Mouse (Mus musculus) embryonic facial prominence, embryonic 14.5 days (tissue): ENCODE measurements around the gene Ext2. TPM values are rescaled to one million over a fixed set of nuclear protein-coding genes. Genes with fewer than 3 reads are reported as not detected.

Source experiments
- ATAC-seq: fragments of 200-750 bp; cut with Nextera tagmentation; 2 replicates; pipeline ENCODE4 v1.8.0; 2017; ENCODE audit warnings: low read depth, moderate number of reproducible peaks, moderate TSS enrichment
- DNase-seq: peaks from one replicate; pipeline ENCODE4 v3.0.0-alpha.2; 2015; ENCODE audit warnings: low spot score
- H3K27ac ChIP-seq: fragments of 300-500 bp; sonication (generic); replicated peaks from 2 replicates; pipeline ENCODE4 v1.5.1; 2014; ENCODE audit warnings: low read depth, mild to moderate bottlenecking, low read length, moderate library complexity
- H3K27me3 ChIP-seq: fragments of 300-500 bp; sonication (generic); replicated peaks from 2 replicates; pipeline ENCODE4 v1.6.1; 2014; ENCODE audit warnings: low read length; ENCODE audit not compliant: control insufficient read depth, insufficient read depth
- H3K36me3 ChIP-seq: fragments of 300-500 bp; sonication (generic); 2 replicates; pipeline ENCODE4 v1.6.1; 2014; ENCODE audit warnings: low read length, mixed read lengths; ENCODE audit not compliant: control insufficient read depth, insufficient read depth
- H3K4me1 ChIP-seq: fragments of 300-500 bp; sonication (generic); 2 replicates; pipeline ENCODE4 v1.6.1; 2014; ENCODE audit warnings: antibody characterized with exemption, low read length; ENCODE audit not compliant: control insufficient read depth, insufficient read depth
- H3K4me2 ChIP-seq: fragments of 300-500 bp; sonication (generic); 2 replicates; pipeline ENCODE4 v1.6.1; 2014; ENCODE audit warnings: low read depth, mild to moderate bottlenecking, low read length, moderate library complexity, mixed read lengths
- H3K4me3 ChIP-seq: fragments of 300-500 bp; sonication (generic); 2 replicates; pipeline ENCODE4 v1.5.1; 2014; ENCODE audit warnings: low read depth, mild to moderate bottlenecking, low read length
- H3K9ac ChIP-seq: fragments of 300-500 bp; sonication (generic); 2 replicates; pipeline ENCODE4 v1.6.1; 2014; ENCODE audit warnings: low read depth, mild to moderate bottlenecking, low read length, moderate library complexity, mixed read lengths
- H3K9me3 ChIP-seq: fragments of 300-500 bp; sonication (generic); 2 replicates; pipeline ENCODE4 v1.6.1; 2016; ENCODE audit warnings: low read length; ENCODE audit not compliant: control insufficient read depth
- whole genome bisulfite sequencing: fragments of 180-500 bp; shearing (Covaris S2); extraction: QIAGEN DNeasy Blood & Tissue Kit; methylation state at CpG from one replicate; pipeline ENCODE4 v1.1.7; 2014; 5-methylcytosine and 5-hydroxymethylcytosine counted together
- polyA plus RNA-seq: library from polyadenylated mRNA; unstranded; fragments of >200 nt; fragmentation: Nextera tagmentation; extraction: Ambion mirVana; gene quantifications from 2 replicates; pipeline ENCODE4 v1.2.1, GENCODE M21; 2014

Gene Ext2
- polyA plus RNA-seq, 1 experiment from 2014 or later, result 115 TPM

- Histone ChIP-seq H3K4me1 (peaks cover 32% of the 10 kb centered on the region), H3K4me3 (no peak overlapping the region), H3K27me3 (no peaks in the 10 kb centered on the region), H3K9ac (no peak overlapping the region), H3K4me2 (no peak overlapping the region), H3K27ac (no peak overlapping the region), H3K36me3 (no peaks in the 10 kb centered on the region), H3K9me3 (no peaks in the 10 kb centered on the region)
- 78% methylated on average over 5 of the region's 5 CpGs for WGBS
- DNase-seq, result no peak
- ATAC-seq, result no peak
Measured at GRCm38 (mm10) chr2:93747538-93748126, 74.7 kb downstream of the Ext2 start.

- Histone ChIP-seq H3K4me3 (no peak overlapping the region), H3K4me2 (no peak overlapping the region), H3K4me1 (peaks cover 36% of the 10 kb centered on the region), H3K27me3 (no peaks in the 10 kb centered on the region), H3K9me3 (no peaks in the 10 kb centered on the region), H3K27ac (no peak overlapping the region), H3K9ac (no peak overlapping the region), H3K36me3 (no peaks in the 10 kb centered on the region)
- 60% methylated on average over 4 of the region's 4 CpGs for WGBS
- ATAC-seq (no peak), DNase-seq (no peak)
Measured at GRCm38 (mm10) chr2:93746620-93747019, 75.7 kb downstream of the Ext2 start.

- Histone ChIP-seq H3K4me3 (no peak overlapping the region), H3K27ac (no peak overlapping the region), H3K4me1 (peaks cover 37% of the 10 kb centered on the region), H3K4me2 (no peak overlapping the region), H3K27me3 (no peaks in the 10 kb centered on the region), H3K9ac (no peak overlapping the region), H3K36me3 (no peaks in the 10 kb centered on the region), H3K9me3 (no peaks in the 10 kb centered on the region)
- no peak for ATAC-seq
- no peak for DNase-seq
- WGBS, result 39% methylated on average over 5 of the region's 5 CpGs
Measured at GRCm38 (mm10) chr2:93746162-93746561, 76.2 kb downstream of the Ext2 start.

GRCm38 (mm10) chr2:93745741-93746140 is 76.6 kb downstream of the Ext2 start:
- H3K4me2 ChIP-seq, result no peak overlapping the region
- no peak overlapping the region for H3K27ac ChIP-seq
- H3K4me1 ChIP-seq, result peaks cover 37% of the 10 kb centered on the region
- no peaks in the 10 kb centered on the region for H3K36me3 ChIP-seq
- WGBS, result 47% methylated on average over 9 of the region's 9 CpGs
- H3K9ac ChIP-seq, result no peak overlapping the region
- ATAC-seq (no peak), DNase-seq (no peak)
- H3K4me3 ChIP-seq, result no peak overlapping the region
- H3K9me3 ChIP-seq, result no peaks in the 10 kb centered on the region
- H3K27me3 ChIP-seq, result no peaks in the 10 kb centered on the region

- H3K27ac ChIP-seq, result peak overlapping the region; percentile 13; the same call in 1 of the 2 replicates
- WGBS, result 35% methylated on average over 11 of the region's 11 CpGs
- no peaks in the 10 kb centered on the region for H3K27me3 ChIP-seq
- DNase-seq, result no peak
- 0 out of 2 replicates have a peak, but pooled peaks cover under 1% of the 10 kb centered on the region for H3K36me3 ChIP-seq
- ATAC-seq, result no peak
- no peak overlapping the region for H3K9ac ChIP-seq
- no peak overlapping the region for H3K4me3 ChIP-seq
- H3K4me1 ChIP-seq, result peaks cover 30% of the 10 kb centered on the region
- no peak overlapping the region for H3K4me2 ChIP-seq
- H3K9me3 ChIP-seq, result no peaks in the 10 kb centered on the region
Measured at GRCm38 (mm10) chr2:93744346-93745229, 77.8 kb downstream of the Ext2 start.

- H3K9me3 ChIP-seq, result no peaks in the 10 kb centered on the region
- no peak for ATAC-seq
- H3K27me3 ChIP-seq, result no peaks in the 10 kb centered on the region
- H3K27ac ChIP-seq, result no peak overlapping the region
- H3K4me3 ChIP-seq, result no peak overlapping the region
- H3K36me3 ChIP-seq, result peaks cover 21% of the 10 kb centered on the region
- no peak for DNase-seq
- no peak overlapping the region for H3K9ac ChIP-seq
- WGBS, result 42% methylated on average over 7 of the region's 7 CpGs
- peaks cover 30% of the 10 kb centered on the region for H3K4me1 ChIP-seq
- H3K4me2 ChIP-seq, result no peak overlapping the region
Measured at GRCm38 (mm10) chr2:93741700-93742099, 80.7 kb downstream of the Ext2 start.

- H3K9ac ChIP-seq, result no peak overlapping the region
- ATAC-seq (no peak), DNase-seq (no peak)
- H3K4me2 ChIP-seq, result no peak overlapping the region
- H3K27ac ChIP-seq, result no peak overlapping the region
- no peaks in the 10 kb centered on the region for H3K27me3 ChIP-seq
- no peak overlapping the region for H3K4me3 ChIP-seq
- peaks cover 24% of the 10 kb centered on the region for H3K36me3 ChIP-seq
- peaks cover 6% of the 10 kb centered on the region for H3K4me1 ChIP-seq
- 49% methylated on average over 5 of the region's 5 CpGs for WGBS
- no peaks in the 10 kb centered on the region for H3K9me3 ChIP-seq
Measured at GRCm38 (mm10) chr2:93739044-93739569, 83.3 kb downstream of the Ext2 start.

- no peaks in the 10 kb centered on the region for H3K27me3 ChIP-seq
- H3K4me1 ChIP-seq, result peaks cover 12% of the 10 kb centered on the region; the same call in 1 of the 2 replicates
- H3K4me3 ChIP-seq, result no peak overlapping the region
- WGBS, result 88% methylated on average over 8 of the region's 8 CpGs
- DNase-seq, result no peak
- H3K36me3 ChIP-seq, result peaks cover 24% of the 10 kb centered on the region
- H3K9me3 ChIP-seq, result no peaks in the 10 kb centered on the region
- H3K4me2 ChIP-seq, result no peak overlapping the region
- no peak overlapping the region for H3K9ac ChIP-seq
- H3K27ac ChIP-seq, result no peak overlapping the region
- ATAC-seq, result no peak
Measured at GRCm38 (mm10) chr2:93737146-93737545, 85.2 kb downstream of the Ext2 start.
